Mouse (Mus musculus): ENCODE measurements around the gene Sstr1. TPM values are rescaled to one million over a fixed set of nuclear protein-coding genes. Genes with fewer than 3 reads are reported as not detected.

Sstr1 gene
- polyA plus RNA-seq, 1 experiment = not detected

GRCm38 (mm10) chr12:58213451-58214288 is 2.1 kb downstream of the Sstr1 start:
- no peak overlapping the region for H3K27ac ChIP-seq (ENCODE audit: insufficient read depth, low read length)
- H3K4me1 ChIP-seq (ENCODE audit: control insufficient read depth, insufficient read depth, insufficient read length) = no peaks in the 10 kb centered on the region
- H3K36me3 ChIP-seq (ENCODE audit: control insufficient read depth, insufficient read depth, low read length) = no peaks in the 10 kb centered on the region
- no peak for DNase-seq (ENCODE audit: low read depth in 1 of 2, low spot score in 2 of 2)
- TF ChIP-seq POLR2A (IDR thresholded peaks at IDR 0.05; ENCODE audit: low read depth, low read length) (no peak), CTCF (IDR thresholded peaks at IDR 0.05; ENCODE audit: extremely low read depth, insufficient read depth, insufficient read length, insufficient replicate concordance) (no peak)
- WGBS = 3% methylated on average over 38 of the region's 40 CpGs
- peaks cover 2% of the 10 kb centered on the region for H3K27me3 ChIP-seq (ENCODE audit: control insufficient read depth, insufficient read depth, low read length)
- no peak overlapping the region for H3K4me3 ChIP-seq (ENCODE audit: extremely low read depth, insufficient read depth, insufficient read length)

DNA sequence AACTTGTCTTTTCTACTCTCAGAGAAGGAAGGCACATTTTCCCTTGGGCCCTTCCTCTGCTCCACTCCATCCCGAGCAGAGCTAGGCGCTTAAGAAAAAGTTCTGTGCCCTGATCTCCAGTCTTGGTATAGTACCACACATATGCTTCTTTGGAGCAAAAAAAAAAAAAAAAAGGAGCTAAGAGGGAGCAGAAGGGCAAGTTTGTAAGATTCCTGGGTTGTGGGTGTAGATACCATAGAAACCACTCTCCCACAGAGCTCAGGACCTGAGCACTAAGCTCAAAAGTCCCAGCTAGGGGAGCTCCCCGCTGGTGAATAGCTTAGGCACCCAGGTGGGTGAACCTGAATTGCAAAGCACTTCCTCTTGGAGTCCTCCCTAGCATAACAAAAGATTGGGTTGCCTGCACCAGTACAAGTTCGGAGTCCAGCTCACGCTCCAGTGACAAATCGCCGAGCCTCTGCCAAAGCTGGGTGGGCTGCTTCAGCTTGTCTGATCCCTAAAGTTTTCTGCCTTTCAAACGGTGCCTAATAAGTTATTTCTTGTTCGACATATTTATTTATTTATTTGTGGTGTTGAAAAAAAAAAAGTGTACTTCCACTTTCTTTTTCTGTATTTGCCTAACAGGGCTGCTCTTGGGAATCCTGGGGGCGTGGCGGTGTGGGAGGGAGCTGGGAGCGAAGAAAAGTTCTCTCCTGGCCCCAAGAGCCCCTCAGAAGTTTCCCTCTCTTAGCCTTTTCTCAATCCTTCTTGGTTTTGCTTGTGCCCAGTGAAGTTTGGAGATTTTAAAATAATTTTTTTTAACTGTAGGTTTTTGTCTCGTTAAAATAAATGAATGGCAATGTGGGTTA is 2.9 kb downstream of the Sstr1 start:
- Histone ChIP-seq H3K27me3 (ENCODE audit: control insufficient read depth, insufficient read depth, low read length) (peaks cover 2% of the 10 kb centered on the region), H3K4me3 (ENCODE audit: extremely low read depth, insufficient read depth, insufficient read length) (peak overlapping the region; percentile 30), H3K36me3 (ENCODE audit: control insufficient read depth, insufficient read depth, low read length) (no peaks in the 10 kb centered on the region), H3K27ac (ENCODE audit: insufficient read depth, low read length) (no peak overlapping the region), H3K4me1 (ENCODE audit: control insufficient read depth, insufficient read depth, insufficient read length) (no peaks in the 10 kb centered on the region)
- DNase-seq (ENCODE audit: low read depth in 1 of 2, low spot score in 2 of 2) = no peak
- TF ChIP-seq POLR2A (IDR thresholded peaks at IDR 0.05; ENCODE audit: low read depth, low read length) (no peak), CTCF (IDR thresholded peaks at IDR 0.05; ENCODE audit: extremely low read depth, insufficient read depth, insufficient read length, insufficient replicate concordance) (no peak)
- 17% methylated on average over 13 of the region's 13 CpGs for WGBS

DNA sequence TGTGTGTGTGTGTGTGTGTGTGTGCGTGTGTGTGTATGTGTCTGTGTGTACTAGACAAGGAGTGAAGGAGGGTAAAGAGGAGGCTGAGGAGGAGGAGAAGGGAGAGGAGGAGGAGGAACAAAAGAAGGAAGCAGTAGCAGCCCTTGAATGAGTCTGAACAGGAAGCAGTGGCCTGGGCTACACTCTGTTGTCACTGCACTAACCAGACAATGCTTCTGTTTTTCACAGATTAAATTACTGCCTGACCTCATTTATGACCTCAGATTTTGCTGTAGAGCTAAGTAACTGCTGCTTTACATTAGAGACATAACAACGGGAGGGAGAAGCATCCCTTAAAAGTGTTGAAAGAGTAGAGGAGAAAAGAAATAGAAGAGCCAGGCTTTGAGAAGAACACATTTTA is 4.6 kb downstream of the Sstr1 start:
- no peak for DNase-seq (ENCODE audit: low read depth in 1 of 2, low spot score in 2 of 2)
- Histone ChIP-seq H3K4me3 (ENCODE audit: extremely low read depth, insufficient read depth, insufficient read length) (no peak overlapping the region), H3K36me3 (ENCODE audit: control insufficient read depth, insufficient read depth, low read length) (no peaks in the 10 kb centered on the region), H3K27me3 (ENCODE audit: control insufficient read depth, insufficient read depth, low read length) (peaks cover 2% of the 10 kb centered on the region), H3K27ac (ENCODE audit: insufficient read depth, low read length) (no peak overlapping the region), H3K4me1 (ENCODE audit: control insufficient read depth, insufficient read depth, insufficient read length) (no peaks in the 10 kb centered on the region)
- 25% methylated on average over 2 of the region's 2 CpGs for WGBS
- TF ChIP-seq CTCF (IDR thresholded peaks at IDR 0.05; ENCODE audit: extremely low read depth, insufficient read depth, insufficient read length, insufficient replicate concordance) = no peak
- TF ChIP-seq POLR2A (IDR thresholded peaks at IDR 0.05; ENCODE audit: low read depth, low read length) = no peak

DNA sequence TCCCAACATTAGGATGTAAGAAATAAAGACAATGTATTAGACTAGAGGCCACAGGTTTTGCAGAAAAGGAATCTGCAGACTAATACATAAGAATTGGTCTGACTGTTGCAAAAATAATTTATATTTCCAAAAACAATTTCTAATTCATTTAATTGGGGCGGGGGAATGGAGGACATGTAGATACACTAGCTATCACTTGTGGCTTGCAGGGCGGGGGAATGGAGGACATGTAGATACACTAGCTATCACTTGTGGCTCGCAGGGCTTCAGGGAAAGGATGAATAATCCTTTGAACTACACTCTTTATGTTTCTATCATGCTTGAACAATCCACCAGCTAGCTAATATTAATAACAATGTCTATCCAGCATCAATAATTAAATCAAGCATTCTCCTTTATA is 7.5 kb downstream of the Sstr1 start:
- no peaks in the 10 kb centered on the region for H3K4me1 ChIP-seq (ENCODE audit: control insufficient read depth, insufficient read depth, insufficient read length)
- DNase-seq (ENCODE audit: low read depth in 1 of 2, low spot score in 2 of 2) = no peak
- H3K27ac ChIP-seq (ENCODE audit: insufficient read depth, low read length) = no peak overlapping the region
- TF ChIP-seq POLR2A (IDR thresholded peaks at IDR 0.05; ENCODE audit: low read depth, low read length) (no peak), CTCF (IDR thresholded peaks at IDR 0.05; ENCODE audit: extremely low read depth, insufficient read depth, insufficient read length, insufficient replicate concordance) (no peak)
- WGBS = 87% methylated on average over 3 of the region's 3 CpGs
- H3K4me3 ChIP-seq (ENCODE audit: extremely low read depth, insufficient read depth, insufficient read length) = no peak overlapping the region
- H3K27me3 ChIP-seq (ENCODE audit: control insufficient read depth, insufficient read depth, low read length) = no peaks in the 10 kb centered on the region; the same call in 1 of the 2 replicates
- no peaks in the 10 kb centered on the region for H3K36me3 ChIP-seq (ENCODE audit: control insufficient read depth, insufficient read depth, low read length)

- Histone ChIP-seq H3K4me3 (ENCODE audit: extremely low read depth, insufficient read depth, insufficient read length) (no peak overlapping the region), H3K27ac (ENCODE audit: insufficient read depth, low read length) (no peak overlapping the region), H3K4me1 (ENCODE audit: control insufficient read depth, insufficient read depth, insufficient read length) (no peaks in the 10 kb centered on the region), H3K36me3 (ENCODE audit: control insufficient read depth, insufficient read depth, low read length) (no peaks in the 10 kb centered on the region), H3K27me3 (ENCODE audit: control insufficient read depth, insufficient read depth, low read length) (no peaks in the 10 kb centered on the region)
- TF ChIP-seq POLR2A (IDR thresholded peaks at IDR 0.05; ENCODE audit: low read depth, low read length) (no peak), CTCF (IDR thresholded peaks at IDR 0.05; ENCODE audit: extremely low read depth, insufficient read depth, insufficient read length, insufficient replicate concordance) (no peak)
- 94% methylated on average over 5 of the region's 5 CpGs for WGBS
- DNase-seq (ENCODE audit: low read depth in 1 of 2, low spot score in 2 of 2) = no peak
Measured at GRCm38 (mm10) chr12:58225644-58226043, 14.1 kb downstream of the Sstr1 start.

DNA sequence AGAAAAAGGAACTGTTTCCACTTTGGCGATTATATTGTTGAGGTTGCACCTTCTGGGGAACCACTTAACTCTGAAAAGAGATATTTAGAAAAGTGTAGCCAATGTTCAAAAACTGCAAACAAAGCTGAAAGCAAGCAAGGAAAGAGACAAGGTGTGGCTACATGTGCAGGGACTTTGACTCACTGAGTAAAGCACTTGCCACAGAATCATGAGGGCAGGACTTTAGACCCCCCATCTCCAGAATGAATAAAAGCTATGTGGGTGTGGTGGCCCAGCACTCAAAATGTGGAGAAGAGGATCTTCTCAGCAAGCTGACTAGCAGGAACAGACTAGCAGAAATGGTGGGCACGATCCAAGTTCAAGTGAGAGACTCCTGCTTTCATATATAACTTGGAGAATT is 20.9 kb downstream of the Sstr1 start:
- no peak overlapping the region for H3K27ac ChIP-seq (ENCODE audit: insufficient read depth, low read length)
- 56% methylated on average over 2 of the region's 2 CpGs for WGBS
- no peaks in the 10 kb centered on the region for H3K4me1 ChIP-seq (ENCODE audit: control insufficient read depth, insufficient read depth, insufficient read length)
- no peak for DNase-seq (ENCODE audit: low read depth in 1 of 2, low spot score in 2 of 2)
- H3K36me3 ChIP-seq (ENCODE audit: control insufficient read depth, insufficient read depth, low read length) = no peaks in the 10 kb centered on the region
- TF ChIP-seq POLR2A (IDR thresholded peaks at IDR 0.05; ENCODE audit: low read depth, low read length) (no peak), CTCF (IDR thresholded peaks at IDR 0.05; ENCODE audit: extremely low read depth, insufficient read depth, insufficient read length, insufficient replicate concordance) (no peak)
- H3K27me3 ChIP-seq (ENCODE audit: control insufficient read depth, insufficient read depth, low read length) = no peaks in the 10 kb centered on the region
- H3K4me3 ChIP-seq (ENCODE audit: extremely low read depth, insufficient read depth, insufficient read length) = no peak overlapping the region

All from spleen, adult 2 months (tissue).